Mouse (Mus musculus) right cerebral cortex, postnatal 10 days (tissue): ENCODE data around the gene Tmem237.
A peak's percentile ranks its signal among the peaks of the same experiment; 100 is the strongest.

ENCODE experiments used
- DNase-seq, 2 experiments: peaks; one replicate each; pipeline ENCODE4 v3.0.0; 2021; ENCODE audit warnings: low spot score in 2 of 2

The Tmem237 gene

GRCm38 (mm10) chr1:59119720-59120457 lies at the start of gene Tmem237:
Tmem237 (minus strand) TSS chr1:59120408.
- peak; percentile 96 to 97 for DNase-seq

GRCm38 (mm10) chr1:59169586-59169985 lies 49.4 kb upstream of the Tmem237 start:
- DNase-seq = no peak

DNA sequence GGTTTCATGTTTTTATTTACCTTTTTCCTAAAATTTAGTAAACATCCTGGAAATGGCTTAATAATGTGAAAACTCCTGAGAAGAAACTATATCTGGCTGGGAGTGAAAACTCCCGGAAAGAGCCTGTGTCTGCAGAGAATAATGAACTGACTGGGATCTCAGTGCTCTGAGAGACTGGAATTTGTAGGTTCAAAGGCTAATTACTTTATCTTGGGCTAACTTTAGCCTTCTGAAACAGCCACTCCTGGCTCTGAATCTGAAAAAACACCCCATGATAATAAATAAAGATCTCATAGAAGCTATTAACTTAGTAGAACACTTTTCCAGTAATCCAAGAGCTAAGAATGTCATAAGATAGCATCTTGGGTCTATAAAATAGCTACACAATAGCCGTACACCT lies 48.3 kb upstream of the Tmem237 start:
- DNase-seq = no peak

DNA sequence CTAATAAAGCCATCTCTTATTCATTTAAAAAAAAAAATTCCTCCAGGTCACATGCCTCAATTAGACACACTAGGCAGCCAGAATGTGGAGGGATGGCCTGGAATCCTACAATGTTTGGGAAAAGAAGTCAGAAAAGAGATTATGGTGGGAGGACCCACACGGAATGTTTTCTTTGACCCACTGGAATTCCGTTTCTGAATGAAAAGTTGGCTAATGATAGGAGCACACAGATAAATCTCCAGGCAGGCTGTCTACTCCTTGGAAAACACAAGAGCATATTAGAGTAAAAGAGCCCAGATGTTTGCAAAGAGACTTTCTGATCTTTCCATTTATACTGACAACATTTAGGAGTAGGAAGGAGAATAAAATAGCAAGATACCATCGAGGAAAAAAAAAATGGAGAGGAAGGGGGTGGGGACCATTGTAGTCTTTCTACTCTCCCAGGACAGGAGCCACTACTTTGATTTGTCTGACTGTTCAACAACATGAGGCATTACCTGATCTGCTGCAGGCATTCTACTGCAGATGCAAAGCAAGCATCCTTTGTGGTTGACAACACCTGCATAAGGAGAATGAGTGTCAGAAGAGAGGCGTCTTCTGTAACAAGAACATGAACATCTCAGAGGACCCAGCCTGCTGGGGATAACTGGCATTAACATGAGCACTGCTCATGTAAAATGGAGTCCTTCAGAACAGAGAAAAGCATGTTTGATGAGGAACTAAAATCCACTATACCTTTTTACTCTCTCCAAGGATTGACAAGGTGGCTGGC lies 47.6 kb upstream of the Tmem237 start:
- no peak for DNase-seq

DNA sequence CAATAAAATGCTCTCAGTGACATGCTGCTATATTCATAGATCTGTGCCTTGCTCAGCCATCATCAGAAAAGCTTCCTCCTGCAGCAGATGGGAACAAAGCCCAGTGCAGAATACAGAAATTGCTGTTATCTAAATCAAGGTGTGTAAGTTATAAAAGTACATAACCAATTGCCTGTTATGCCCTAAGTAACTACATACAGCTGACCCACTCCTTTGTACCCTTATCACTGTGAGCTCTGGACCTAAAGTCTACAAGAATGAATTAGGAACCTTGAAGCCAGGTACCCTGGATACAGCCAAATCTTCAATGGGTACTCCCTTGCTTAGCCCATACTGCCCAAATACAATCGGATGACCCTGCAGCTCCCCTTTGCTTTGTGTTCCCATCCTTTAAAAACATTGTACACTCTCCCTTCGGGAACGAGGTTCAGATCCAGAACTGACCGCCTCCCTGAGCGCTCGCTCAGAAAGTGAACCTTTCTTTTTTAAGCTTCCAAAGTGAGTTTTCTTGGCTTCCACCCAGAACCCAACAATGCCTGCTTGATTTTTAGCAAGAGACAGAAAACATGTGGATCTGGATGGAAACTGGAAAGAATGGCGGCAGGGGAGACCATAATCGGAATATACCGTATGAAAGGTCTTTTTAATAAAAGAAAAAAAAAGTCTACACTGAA lies 46.2 kb upstream of the Tmem237 start:
- no peak for DNase-seq

GRCm38 (mm10) chr1:59163918-59164317 lies 43.7 kb upstream of the Tmem237 start:
- DNase-seq = no peak

DNA sequence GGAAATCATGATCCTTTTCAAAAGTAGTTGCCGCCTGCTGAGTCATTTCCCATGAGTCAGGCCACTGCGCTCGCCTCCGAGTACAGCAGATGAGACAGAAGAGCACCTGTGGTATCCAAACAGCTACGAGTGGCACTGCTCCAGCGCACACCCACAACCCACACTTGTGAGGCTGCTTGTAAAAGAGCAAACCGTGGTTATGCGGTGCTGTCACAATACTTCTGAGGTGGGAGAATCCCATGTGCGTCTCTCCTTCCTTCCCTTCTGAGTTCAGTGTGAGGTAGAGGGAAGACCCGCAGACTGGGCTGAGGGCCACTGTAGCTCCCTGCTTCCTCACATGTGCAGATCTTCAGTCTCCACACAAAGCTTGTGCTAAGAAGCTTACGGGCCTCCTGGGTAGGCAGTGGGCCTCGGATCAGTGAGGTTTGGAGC lies 42.8 kb upstream of the Tmem237 start, which contains the start of gene Mpp4:
TSS of gene Mpp4 (minus strand) at position 360 of the 432 bp plus-strand sequence.
- peak; percentile 68 to 71 for DNase-seq

DNA sequence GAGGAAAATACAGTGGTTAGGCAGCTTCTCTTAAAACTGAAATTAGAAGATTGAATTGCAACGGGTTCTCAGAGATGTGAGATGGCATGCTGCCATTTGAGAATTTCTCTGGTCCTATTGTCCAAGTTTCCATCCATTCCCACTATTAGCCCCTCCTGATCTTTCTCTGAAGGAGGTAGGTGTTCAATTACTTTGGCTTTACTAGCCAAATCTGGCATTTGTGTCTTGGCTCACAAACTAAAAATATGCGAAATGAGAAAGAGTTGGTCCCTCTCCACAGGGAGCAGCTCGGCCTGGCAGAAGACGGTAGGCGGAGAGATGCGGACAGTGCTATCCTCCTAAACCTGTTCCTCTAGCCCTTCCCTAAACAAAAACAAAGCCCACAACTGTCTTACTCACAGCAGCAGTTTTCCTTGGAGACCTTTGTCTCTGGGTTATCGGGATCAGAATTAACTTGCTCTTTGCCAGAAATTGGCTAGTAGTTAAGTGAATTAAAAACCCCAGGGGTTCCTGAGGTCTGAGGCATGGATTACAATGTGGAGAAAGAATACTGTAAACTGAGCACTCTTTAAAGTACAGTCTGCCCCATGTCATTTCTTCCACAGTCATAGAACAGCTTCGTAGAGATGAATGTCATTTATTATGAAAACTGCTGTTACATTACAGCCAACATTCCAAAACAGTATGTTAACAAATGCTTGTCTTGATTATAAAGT lies 42.3 kb upstream of the Tmem237 start:
- no peak for DNase-seq

DNA sequence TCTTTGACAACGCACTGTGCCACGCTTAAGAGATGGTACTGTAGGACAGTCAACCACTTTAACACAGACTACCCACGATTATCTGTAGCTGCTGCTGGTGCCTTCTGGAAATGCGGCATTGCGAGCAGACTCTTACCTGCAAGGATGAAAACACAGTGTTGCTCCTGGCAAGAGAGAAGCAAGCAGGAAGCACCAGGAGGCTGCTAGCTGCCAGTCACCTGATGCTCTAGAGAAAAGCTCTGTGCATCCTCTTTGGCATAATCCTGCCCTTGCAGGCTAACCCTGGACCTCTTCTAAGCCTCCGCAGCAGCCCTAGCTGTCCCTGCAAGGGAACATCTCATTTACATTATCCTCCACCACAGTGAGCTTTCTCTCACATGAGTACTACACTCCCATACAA lies 41.2 kb upstream of the Tmem237 start:
- no peak for DNase-seq

DNA sequence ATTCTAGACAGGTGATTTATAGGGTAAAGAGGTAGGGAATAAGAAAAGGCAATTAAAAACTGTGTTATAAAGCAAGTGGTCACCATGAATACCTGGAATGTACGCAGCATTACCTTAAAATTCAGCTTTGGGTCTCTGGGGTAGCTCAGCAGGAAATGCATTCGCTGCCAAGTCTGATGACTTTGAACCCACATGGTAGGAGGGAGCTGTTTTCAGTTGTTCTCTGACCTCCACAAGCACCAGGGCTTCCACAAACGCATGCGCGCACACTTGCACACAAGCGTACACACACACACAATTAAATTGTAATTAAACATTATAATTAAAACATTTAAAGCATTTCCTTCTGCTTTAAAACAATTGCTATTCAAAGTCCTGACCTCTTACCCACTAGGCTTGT lies 40.7 kb upstream of the Tmem237 start:
- DNase-seq = no peak

DNA sequence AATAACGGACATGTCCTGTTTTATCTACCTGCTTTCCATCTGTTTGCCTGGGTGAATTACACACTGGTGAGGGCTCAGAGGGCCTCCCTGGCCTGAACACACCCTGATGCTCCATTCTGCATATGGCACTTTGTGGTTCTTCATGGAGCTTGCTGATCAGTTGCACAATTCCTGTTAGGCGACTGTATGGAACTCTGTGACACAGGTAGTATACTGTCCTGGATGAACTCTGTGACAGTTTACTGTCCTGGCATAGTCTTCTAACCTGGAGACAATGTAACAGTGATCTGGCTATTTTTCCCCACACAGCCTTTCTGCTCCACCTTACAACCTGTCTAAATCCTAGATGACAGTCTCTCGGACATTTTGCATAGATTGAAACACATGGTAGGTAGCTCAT lies 38.9 kb upstream of the Tmem237 start:
- no peak for DNase-seq

DNA sequence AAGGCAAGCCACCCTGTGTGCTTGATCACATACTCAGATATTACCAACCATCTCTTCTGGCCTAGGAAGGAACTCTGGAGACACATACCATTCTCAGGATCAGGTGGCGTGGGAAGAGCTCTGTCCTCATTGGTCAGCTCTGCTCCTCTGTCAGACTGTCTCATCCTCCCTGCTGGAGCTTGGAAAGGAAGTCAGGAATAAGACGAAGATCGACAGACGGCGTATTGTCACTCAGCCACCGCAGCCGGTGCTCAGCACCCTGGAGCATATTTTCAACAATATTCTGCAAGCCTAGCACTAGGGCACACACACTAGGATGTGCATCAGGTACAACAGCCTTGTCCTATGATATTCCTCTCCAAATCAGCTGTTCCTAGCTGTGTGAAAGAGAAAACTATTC lies 38.3 kb upstream of the Tmem237 start:
- no peak for DNase-seq

DNA sequence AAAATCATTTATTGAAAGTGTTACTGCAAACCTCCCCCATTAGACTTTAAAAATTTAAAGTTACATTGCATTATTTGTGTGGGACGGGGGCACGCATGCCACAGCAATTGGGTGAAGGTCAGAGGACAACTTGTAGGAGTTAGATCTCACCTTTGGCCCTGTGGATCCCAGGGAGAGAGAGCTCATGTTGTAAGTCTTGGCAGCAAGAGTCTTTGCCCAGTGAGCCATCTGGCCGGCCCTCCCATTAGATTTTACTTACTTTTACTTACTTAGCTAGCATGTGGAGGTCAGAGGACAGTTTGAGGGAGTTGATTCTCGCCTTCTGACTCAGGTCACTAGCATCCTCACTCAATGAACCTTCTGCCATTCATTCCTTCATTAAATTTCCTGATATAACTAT lies 37.6 kb upstream of the Tmem237 start:
- no peak for DNase-seq

DNA sequence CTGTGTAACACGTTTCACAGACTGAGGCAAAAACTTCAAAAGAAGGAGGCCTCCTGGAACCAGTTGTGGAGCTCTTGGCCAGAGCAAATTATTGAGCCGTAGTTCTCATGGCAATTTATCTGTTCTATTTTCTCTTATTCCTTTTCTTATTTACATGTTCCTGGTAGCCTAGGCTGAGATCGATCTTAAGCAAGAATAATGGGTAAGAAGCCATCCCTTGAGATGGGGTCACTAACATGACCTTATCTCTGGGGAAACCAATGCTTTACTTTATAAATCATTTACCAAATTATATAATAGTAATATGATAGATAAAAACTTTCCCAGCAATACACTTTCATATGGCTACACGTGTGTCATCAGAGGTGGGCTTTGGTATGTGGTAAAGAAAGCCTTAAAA lies 32.1 kb upstream of the Tmem237 start:
- no peak for DNase-seq

GRCm38 (mm10) chr1:59150542-59150941 lies 30.3 kb upstream of the Tmem237 start:
- no peak for DNase-seq

- DNase-seq = no peak
Observed at GRCm38 (mm10) chr1:59144543-59144942, 24.3 kb upstream of the Tmem237 start.

- DNase-seq = peak; percentile 41 to 46
Observed at GRCm38 (mm10) chr1:59142809-59143208, 22.6 kb upstream of the Tmem237 start.

- no peak for DNase-seq
Observed at GRCm38 (mm10) chr1:59134419-59134818, 14.2 kb upstream of the Tmem237 start.

DNA sequence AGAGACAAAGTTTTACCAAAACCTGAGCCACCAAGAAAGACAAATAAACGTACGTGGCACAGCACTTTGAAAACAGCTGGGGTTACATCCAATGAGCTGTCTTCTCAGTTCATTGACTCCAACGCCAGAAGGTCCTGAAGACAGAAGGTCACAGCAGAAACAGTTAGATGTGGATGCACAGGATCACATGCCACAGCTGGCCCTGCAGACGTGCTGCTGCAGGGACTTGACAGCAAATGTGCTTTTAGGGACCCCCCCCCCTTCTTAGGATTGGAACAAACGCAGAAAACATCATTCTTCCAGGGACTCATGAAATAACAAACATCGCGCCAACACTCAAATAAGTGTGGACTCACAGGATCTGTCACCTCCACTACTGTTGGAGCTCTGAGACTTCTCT lies 8.7 kb upstream of the Tmem237 start:
- DNase-seq = no peak

GRCm38 (mm10) chr1:59125558-59125957 lies 5.3 kb upstream of the Tmem237 start:
- no peak for DNase-seq

DNA sequence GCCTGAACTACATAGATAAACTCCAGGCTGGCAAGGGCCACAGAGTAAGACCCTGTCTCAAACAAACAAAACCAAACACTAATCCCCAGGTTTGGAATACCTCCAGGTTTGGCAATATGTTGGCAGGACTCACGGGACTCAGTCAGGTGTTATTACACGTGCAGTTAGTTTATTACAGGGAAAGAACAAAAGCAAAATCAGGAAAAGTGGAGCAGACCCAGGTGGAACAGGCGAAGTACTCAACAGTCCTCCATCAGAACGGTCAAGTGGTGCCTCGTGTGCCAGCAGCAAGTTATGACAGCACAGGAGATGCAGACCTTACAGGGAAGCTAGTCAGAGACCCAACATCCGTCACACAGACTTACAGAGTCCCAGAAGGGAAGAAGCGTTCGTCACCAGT lies 9.7 kb downstream of the Tmem237 start:
- no peak for DNase-seq

DNA sequence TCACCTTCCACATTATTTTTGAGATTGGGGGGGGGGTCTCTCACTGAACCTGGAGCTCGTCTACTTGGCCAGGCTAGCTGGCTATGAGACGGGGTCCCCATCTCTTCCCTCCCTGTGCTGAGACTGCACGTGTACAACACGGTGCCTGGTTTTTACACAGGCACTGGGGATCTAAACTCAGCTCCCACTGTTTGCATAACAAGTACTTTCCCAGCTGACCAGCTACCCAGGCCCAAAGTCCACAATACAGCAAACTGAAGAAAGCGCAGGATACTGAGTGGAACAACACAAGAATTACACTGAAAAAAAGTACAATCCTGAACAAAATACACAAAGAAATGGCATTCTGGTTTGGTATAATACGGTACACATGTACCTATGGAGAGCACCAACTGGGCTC lies 18.1 kb downstream of the Tmem237 start:
- DNase-seq = no peak
